Mouse (Mus musculus) cortical plate, adult 2 months (tissue): ENCODE measurements around the gene Speg. TPM values are rescaled to one million over a fixed set of nuclear protein-coding genes. Genes with fewer than 3 reads are reported as not detected.
A peak's percentile ranks its signal among the peaks of the same experiment; 100 is the strongest.

Experiments used
- H3K27ac ChIP-seq: fragments of 200-500 bp; 2 replicates; pipeline ENCODE4 v1.5.1; 2012; ENCODE audit warnings: low read length, control low read depth, inconsistent platforms; ENCODE audit not compliant: insufficient read depth
- H3K4me1 ChIP-seq: fragments of 200-500 bp; 2 replicates; pipeline ENCODE4 v1.6.1; 2011; ENCODE audit warnings: low read length; ENCODE audit not compliant: control insufficient read depth, insufficient read depth
- H3K4me3 ChIP-seq: fragments of 200-500 bp; 2 replicates; pipeline ENCODE4 v1.5.1; 2011; ENCODE audit warnings: mild to moderate bottlenecking, low read length, control low read depth; ENCODE audit not compliant: insufficient read depth
- CTCF ChIP-seq: fragments of 200-500 bp; IDR thresholded peaks from 2 replicates; pipeline ENCODE4 v1.5.1; 2011; ENCODE audit warnings: mild to moderate bottlenecking, control low read depth, low read length; ENCODE audit not compliant: insufficient read depth; ENCODE audit errors: extremely low read depth
- POLR2A ChIP-seq: fragments of 200-500 bp; IDR thresholded peaks from 2 replicates; pipeline ENCODE4 v1.6.1; 2011; ENCODE audit warnings: mild to moderate bottlenecking, low read length, control low read depth; ENCODE audit not compliant: insufficient read depth; ENCODE audit errors: extremely low read depth
- polyA plus RNA-seq: library from polyadenylated mRNA; depleted of rRNA; stranded (reverse); fragments of >200 nt; gene quantifications from 2 replicates; pipeline ENCODE4 v1.2.3, GENCODE M21; 2012; rRNA removed

Gene Speg
- 164 and 170 TPM in 2 replicates for polyA plus RNA-seq

- H3K4me1 ChIP-seq: no peaks in the 10 kb centered on the region
- no peak within 1 kb of the TSS for H3K4me3 ChIP-seq
- no peak within 1 kb of the TSS for H3K27ac ChIP-seq
- TF ChIP-seq POLR2A (no peak), CTCF (no peak)
Observed at GRCm38 (mm10) chr1:75374950-75375936, at the start of gene Speg. Gene Speg (plus strand): TSS chr1:75375297.

GRCm38 (mm10) chr1:75327461-75327860 is 47.6 kb upstream of the Speg start:
- TF ChIP-seq POLR2A (no peak), CTCF (no peak)
- no peaks in the 10 kb centered on the region for H3K4me1 ChIP-seq
- H3K4me3 ChIP-seq: no peak overlapping the region
- no peak overlapping the region for H3K27ac ChIP-seq

- H3K27ac ChIP-seq: no peak overlapping the region
- H3K4me1 ChIP-seq: no peaks in the 10 kb centered on the region
- H3K4me3 ChIP-seq: no peak overlapping the region
- TF ChIP-seq POLR2A (no peak), CTCF (no peak)
Observed at GRCm38 (mm10) chr1:75331271-75331670, 43.8 kb upstream of the Speg start.

GRCm38 (mm10) chr1:75336461-75336860 is 38.6 kb upstream of the Speg start:
- TF ChIP-seq POLR2A (no peak), CTCF (no peak)
- no peak overlapping the region for H3K4me3 ChIP-seq
- no peak overlapping the region for H3K27ac ChIP-seq
- H3K4me1 ChIP-seq: peaks cover 2% of the 10 kb centered on the region; the same call in 1 of the 2 replicates

GRCm38 (mm10) chr1:75337097-75337496 is 38.0 kb upstream of the Speg start:
- Histone ChIP-seq H3K4me1 (peaks cover 2% of the 10 kb centered on the region; the same call in 1 of the 2 replicates), H3K4me3 (no peak overlapping the region), H3K27ac (no peak overlapping the region)
- TF ChIP-seq CTCF (no peak), POLR2A (no peak)

- H3K4me1 ChIP-seq: peaks cover 2% of the 10 kb centered on the region; the same call in 1 of the 2 replicates
- H3K4me3 ChIP-seq: no peak overlapping the region
- H3K27ac ChIP-seq: no peak overlapping the region
- TF ChIP-seq POLR2A: no peak
- TF ChIP-seq CTCF: no peak
Observed at GRCm38 (mm10) chr1:75338091-75338694, 36.9 kb upstream of the Speg start.

- Histone ChIP-seq H3K27ac (no peak overlapping the region), H3K4me3 (no peak overlapping the region), H3K4me1 (peaks cover 2% of the 10 kb centered on the region; the same call in 1 of the 2 replicates)
- no peak for TF ChIP-seq CTCF
- TF ChIP-seq POLR2A: no peak
Observed at GRCm38 (mm10) chr1:75339337-75339736, 35.8 kb upstream of the Speg start.

- Histone ChIP-seq H3K4me1 (peaks cover 2% of the 10 kb centered on the region; the same call in 1 of the 2 replicates), H3K27ac (no peak overlapping the region), H3K4me3 (no peak overlapping the region)
- TF ChIP-seq CTCF (no peak), POLR2A (no peak)
Observed at GRCm38 (mm10) chr1:75340519-75340918, 34.6 kb upstream of the Speg start.

GRCm38 (mm10) chr1:75342874-75343416 is 32.2 kb upstream of the Speg start:
- peak; percentile 95 for TF ChIP-seq CTCF
- no peak for TF ChIP-seq POLR2A
- no peak overlapping the region for H3K4me3 ChIP-seq
- H3K27ac ChIP-seq: no peak overlapping the region
- H3K4me1 ChIP-seq: peaks cover 2% of the 10 kb centered on the region; the same call in 1 of the 2 replicates
